Mouse (Mus musculus) hindbrain, postnatal 0 days (tissue): ENCODE results near the gene Dot1l. TPM values are rescaled to one million over a fixed set of nuclear protein-coding genes. Genes with fewer than 3 reads are reported as not detected.

Experiments used
- ATAC-seq: fragments of 200-750 bp; cut with Nextera tagmentation; 2 replicates; pipeline ENCODE4 v1.8.0; 2017; ENCODE audit warnings: mild to moderate bottlenecking, moderate TSS enrichment, moderate library complexity
- DNase-seq: peaks from one replicate; pipeline ENCODE4 v3.0.0-alpha.2; 2015; ENCODE audit warnings: low spot score
- H3K27ac ChIP-seq: fragments of 300-500 bp; sonication (generic); 2 replicates; pipeline ENCODE4 v1.5.1; 2014; ENCODE audit warnings: mild to moderate bottlenecking
- H3K27me3 ChIP-seq: fragments of 300-500 bp; sonication (generic); 2 replicates; pipeline ENCODE4 v1.6.1; 2014; ENCODE audit warnings: low read length, mixed read lengths; ENCODE audit not compliant: insufficient read depth
- H3K36me3 ChIP-seq: fragments of 300-500 bp; sonication (generic); 2 replicates; pipeline ENCODE4 v1.6.1; 2014; ENCODE audit warnings: low read length, mixed read lengths; ENCODE audit not compliant: insufficient read depth
- H3K4me1 ChIP-seq: fragments of 300-500 bp; sonication (generic); 2 replicates; pipeline ENCODE4 v1.6.1; 2014; ENCODE audit warnings: antibody characterized with exemption, low read length, mixed read lengths; ENCODE audit not compliant: insufficient read depth
- H3K4me2 ChIP-seq: fragments of 300-500 bp; sonication (generic); 2 replicates; pipeline ENCODE4 v1.6.1; 2014; ENCODE audit warnings: low read depth, mild to moderate bottlenecking, low read length, moderate library complexity, mixed read lengths
- H3K4me3 ChIP-seq: fragments of 300-500 bp; sonication (generic); 2 replicates; pipeline ENCODE4 v1.5.1; 2014; ENCODE audit warnings: low read length
- H3K9ac ChIP-seq: fragments of 300-500 bp; sonication (generic); replicated peaks from 2 replicates; pipeline ENCODE4 v1.6.1; 2014; ENCODE audit warnings: mild to moderate bottlenecking, low read length, moderate library complexity, mixed read lengths
- H3K9me3 ChIP-seq: fragments of 300-500 bp; sonication (generic); 2 replicates; pipeline ENCODE4 v1.6.1; 2016; ENCODE audit warnings: low read length, mixed read lengths
- CTCF ChIP-seq: IDR thresholded peaks from 2 replicates; pipeline ENCODE4 v1.5.1; 2016; ENCODE audit warnings: antibody characterized with exemption, control low read depth, low read depth
- WGBS: fragments of 180-500 bp; shearing (Covaris S2); extraction: QIAGEN DNeasy Blood & Tissue Kit; methylation state at CpG from one replicate; pipeline ENCODE4 v1.1.7; 2014; 5-methylcytosine and 5-hydroxymethylcytosine counted together
- polyA plus RNA-seq: library from polyadenylated mRNA; unstranded; fragments of >200 nt; fragmentation: Nextera tagmentation; extraction: Ambion mirVana; gene quantifications from 2 replicates; pipeline ENCODE4 v1.2.1, GENCODE M21; 2015
- total RNA-seq: library from RNA; depleted of rRNA; stranded (reverse); fragments of >200 nt; gene quantifications from 2 replicates; pipeline ENCODE4 v1.2.3, GENCODE M21; 2014

The Dot1l gene
- total and polyA plus RNA-seq, 2 experiments from 2014 or later: 12.6 to 27.2 TPM

DNA sequence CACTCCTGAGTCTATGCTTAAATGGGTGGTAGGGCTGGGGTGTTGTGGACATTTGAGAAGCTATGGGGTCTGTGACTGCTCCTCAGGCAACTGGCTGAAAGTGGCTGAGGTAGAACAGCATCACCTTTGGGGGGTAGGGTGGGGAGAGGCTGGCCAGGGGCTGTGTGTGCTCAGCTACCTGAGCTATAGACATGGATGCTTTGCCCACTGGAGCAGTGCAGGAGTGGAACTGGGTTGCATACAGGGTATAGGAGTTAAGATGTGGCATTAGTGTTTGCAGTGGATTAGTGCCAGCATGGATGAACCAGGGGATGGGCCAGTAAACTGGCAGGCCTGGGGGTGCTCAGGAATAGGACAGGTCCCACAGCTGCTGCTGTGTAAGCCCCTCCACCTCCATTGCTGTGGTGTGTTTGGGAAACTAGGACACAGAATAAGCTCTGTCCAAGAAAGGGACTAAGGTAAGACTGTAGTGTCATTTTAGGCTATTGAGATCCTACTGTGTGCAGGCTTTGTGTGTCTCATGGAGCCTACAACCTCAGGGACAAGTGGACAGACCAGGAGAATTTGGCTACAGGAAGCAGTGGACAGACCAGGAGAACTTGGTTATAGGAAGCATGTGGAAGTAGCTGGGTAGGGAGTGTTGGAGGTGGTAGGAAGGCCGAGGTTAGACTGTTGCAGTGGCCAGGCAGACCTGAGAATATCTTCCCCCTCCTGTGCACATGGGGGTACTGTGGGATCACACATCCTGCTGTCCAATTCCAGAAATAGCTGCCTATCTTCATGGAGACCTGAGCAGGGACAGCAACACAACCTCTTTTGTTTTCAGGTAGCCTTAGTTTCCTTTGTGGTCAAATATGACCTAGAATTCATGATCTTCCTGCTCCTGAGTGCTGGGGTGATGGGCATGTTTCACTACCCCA, 74.6 kb downstream of the Dot1l start:
- WGBS: 47% methylated on average over 1 of the region's 1 CpGs
- H3K9me3 ChIP-seq: no peaks in the 10 kb centered on the region
- H3K4me2 ChIP-seq: no peak overlapping the region
- peaks cover 5% of the 10 kb centered on the region; the same call in 1 of the 2 replicates for H3K4me1 ChIP-seq
- DNase-seq: no peak
- no peaks in the 10 kb centered on the region for H3K27me3 ChIP-seq
- ATAC-seq: no peak
- TF ChIP-seq CTCF: no peak
- H3K27ac ChIP-seq: no peak overlapping the region
- peaks cover 12% of the 10 kb centered on the region for H3K36me3 ChIP-seq
- H3K9ac ChIP-seq: no peak overlapping the region
- H3K4me3 ChIP-seq: no peak overlapping the region

DNA sequence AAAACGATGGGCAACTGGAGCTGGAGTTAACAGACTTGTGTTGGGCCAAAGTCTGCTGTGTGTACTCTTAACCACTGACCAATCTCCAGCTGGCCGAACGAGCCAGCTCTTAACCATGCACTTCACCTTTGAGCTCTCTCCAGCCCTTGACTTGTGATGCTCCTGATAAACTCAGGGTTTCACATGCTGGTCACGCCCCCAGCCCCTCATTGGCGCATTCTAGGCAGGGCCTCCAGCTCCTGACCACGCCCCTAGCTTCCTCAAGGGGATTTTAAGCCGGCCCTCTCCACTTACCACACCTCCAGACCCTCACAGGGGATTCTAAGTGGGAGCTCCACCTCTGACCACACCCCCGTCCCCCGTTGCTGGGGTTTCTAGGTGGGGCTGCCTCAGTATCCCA, 76.1 kb downstream of the Dot1l start:
- H3K9me3 ChIP-seq: no peaks in the 10 kb centered on the region
- no peak overlapping the region for H3K27ac ChIP-seq
- no peak overlapping the region for H3K4me2 ChIP-seq
- WGBS: 7% methylated on average over 9 of the region's 9 CpGs
- H3K4me3 ChIP-seq: no peak overlapping the region
- H3K4me1 ChIP-seq: peaks cover 5% of the 10 kb centered on the region; the same call in 1 of the 2 replicates
- H3K36me3 ChIP-seq: peaks cover 12% of the 10 kb centered on the region
- TF ChIP-seq CTCF: no peak
- DNase-seq (peak; percentile 42), ATAC-seq (no peak)
- H3K27me3 ChIP-seq: no peaks in the 10 kb centered on the region
- no peak overlapping the region for H3K9ac ChIP-seq

DNA sequence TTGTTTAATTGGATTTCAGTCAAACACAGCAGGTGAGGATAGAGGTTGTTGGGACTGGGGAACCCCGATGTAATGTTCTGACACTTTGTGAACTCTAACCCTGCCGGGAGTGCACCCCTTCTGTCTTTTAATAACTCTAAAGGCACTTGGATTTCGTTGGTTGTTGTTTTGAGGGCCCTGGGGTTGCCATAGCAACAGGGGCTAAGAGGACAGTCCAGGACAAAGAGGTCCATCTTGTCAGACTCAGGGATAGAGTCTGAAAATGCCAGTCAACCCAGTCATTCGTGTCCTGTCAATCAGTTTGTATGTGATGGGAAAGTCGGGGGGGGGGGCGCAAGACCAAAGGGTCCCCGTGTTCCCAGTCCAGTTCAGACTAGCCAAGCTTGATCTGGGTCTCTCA, 77.8 kb downstream of the Dot1l start:
- WGBS: 37% methylated on average over 7 of the region's 7 CpGs
- ATAC-seq: no peak

DNA sequence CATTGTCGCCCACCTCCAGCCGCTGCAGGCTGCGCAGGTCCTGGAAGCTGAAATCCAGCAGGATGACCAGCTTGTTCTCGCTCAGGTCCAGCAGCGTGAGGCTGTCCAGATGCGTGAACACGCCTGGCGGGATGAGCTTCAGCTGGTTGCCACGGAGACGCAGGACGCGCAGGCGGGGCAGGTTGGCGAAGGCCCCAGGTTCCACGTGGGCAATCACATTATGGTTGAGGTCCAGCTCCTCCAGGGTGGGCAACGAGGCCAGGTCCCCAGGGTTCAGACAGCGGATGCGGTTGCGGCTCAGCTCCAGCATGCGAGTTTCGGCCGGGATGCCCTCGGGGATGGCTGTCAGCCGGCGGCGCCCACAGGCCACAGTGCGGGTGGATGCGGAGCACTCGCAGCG, 80.6 kb downstream of the Dot1l start:
- ATAC-seq (no peak), DNase-seq (peak; percentile 50)
- WGBS: 54% methylated on average over 30 of the region's 30 CpGs
- no peak overlapping the region for H3K4me2 ChIP-seq
- H3K9ac ChIP-seq: no peak overlapping the region
- no peak for TF ChIP-seq CTCF
- H3K4me3 ChIP-seq: no peak overlapping the region
- no peak overlapping the region for H3K27ac ChIP-seq
- H3K9me3 ChIP-seq: no peaks in the 10 kb centered on the region
- H3K36me3 ChIP-seq: no peaks in the 10 kb centered on the region
- no peaks in the 10 kb centered on the region for H3K27me3 ChIP-seq
- no peaks in the 10 kb centered on the region for H3K4me1 ChIP-seq

More for the DNA sequence above, 77.8 kb downstream of the Dot1l start:
- no peaks in the 10 kb centered on the region for H3K9me3 ChIP-seq
- TF ChIP-seq CTCF: no peak
- DNase-seq: no peak
- no peaks in the 10 kb centered on the region for H3K27me3 ChIP-seq
- H3K27ac ChIP-seq: no peak overlapping the region
- no peak overlapping the region for H3K4me3 ChIP-seq
- H3K4me1 ChIP-seq: peaks cover 2% of the 10 kb centered on the region; the same call in 1 of the 2 replicates
- no peak overlapping the region for H3K4me2 ChIP-seq
- H3K9ac ChIP-seq: no peak overlapping the region
- H3K36me3 ChIP-seq: peaks cover 12% of the 10 kb centered on the region

DNA sequence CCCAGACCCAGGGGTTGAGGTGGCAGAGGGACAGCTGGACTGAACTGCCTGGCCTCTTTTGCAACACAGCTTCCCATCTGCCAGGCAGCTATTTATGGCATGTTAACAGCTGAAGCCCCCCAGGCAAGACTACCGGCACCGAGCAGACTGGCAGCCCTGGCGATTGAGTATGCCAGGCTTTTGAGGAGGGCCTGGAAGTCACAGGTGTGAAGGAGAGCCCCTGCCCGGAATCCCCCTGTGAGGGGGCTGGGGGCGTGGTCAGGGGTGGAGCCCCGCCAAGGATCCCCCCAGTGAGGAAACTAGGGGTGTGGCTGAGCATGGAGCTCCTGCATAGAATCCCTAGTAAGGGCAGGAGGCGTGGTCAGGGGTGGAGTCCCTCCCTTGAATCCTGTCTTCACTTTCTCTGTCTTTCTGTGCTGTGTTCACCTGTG, 82.0 kb downstream of the Dot1l start:
- DNase-seq: peak; percentile 22
- Histone ChIP-seq H3K36me3 (no peaks in the 10 kb centered on the region), H3K27me3 (no peaks in the 10 kb centered on the region), H3K4me1 (no peaks in the 10 kb centered on the region), H3K4me2 (no peak overlapping the region), H3K9me3 (no peaks in the 10 kb centered on the region), H3K9ac (no peak overlapping the region), H3K4me3 (no peak overlapping the region), H3K27ac (0 out of 2 replicates have a peak overlapping the region, but pooled peaks have one; percentile 5)
- 41% methylated on average over 7 of the region's 7 CpGs for WGBS
- ATAC-seq: no peak
- TF ChIP-seq CTCF: no peak

DNA sequence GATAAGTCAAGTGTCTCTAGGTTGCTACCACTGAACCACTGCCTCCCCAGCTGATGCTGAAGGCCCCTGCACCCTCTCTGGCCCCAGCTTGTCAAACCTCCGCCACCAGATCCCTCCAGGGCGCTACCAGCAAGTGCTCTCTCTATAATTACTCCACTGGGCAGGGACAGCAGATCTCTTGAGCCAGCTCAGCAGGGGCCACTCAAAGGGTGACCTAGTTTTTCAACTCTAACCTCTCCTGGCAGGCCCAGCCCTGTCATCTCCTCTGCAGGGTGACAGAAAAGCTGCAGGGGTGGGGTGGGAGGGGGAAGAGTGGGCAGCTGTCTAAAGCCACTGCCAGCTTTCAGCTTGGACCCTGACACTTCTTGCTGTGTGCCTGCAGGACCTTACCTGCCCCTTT, 82.8 kb downstream of the Dot1l start:
- no peak overlapping the region for H3K4me2 ChIP-seq
- ATAC-seq: no peak
- no peaks in the 10 kb centered on the region for H3K9me3 ChIP-seq
- H3K36me3 ChIP-seq: no peaks in the 10 kb centered on the region
- H3K27ac ChIP-seq: no peak overlapping the region
- no peaks in the 10 kb centered on the region for H3K27me3 ChIP-seq
- no peaks in the 10 kb centered on the region for H3K4me1 ChIP-seq
- DNase-seq: no peak
- H3K4me3 ChIP-seq: no peak overlapping the region
- TF ChIP-seq CTCF: no peak
- WGBS: 26% methylated on average over 2 of the region's 2 CpGs
- no peak overlapping the region for H3K9ac ChIP-seq

DNA sequence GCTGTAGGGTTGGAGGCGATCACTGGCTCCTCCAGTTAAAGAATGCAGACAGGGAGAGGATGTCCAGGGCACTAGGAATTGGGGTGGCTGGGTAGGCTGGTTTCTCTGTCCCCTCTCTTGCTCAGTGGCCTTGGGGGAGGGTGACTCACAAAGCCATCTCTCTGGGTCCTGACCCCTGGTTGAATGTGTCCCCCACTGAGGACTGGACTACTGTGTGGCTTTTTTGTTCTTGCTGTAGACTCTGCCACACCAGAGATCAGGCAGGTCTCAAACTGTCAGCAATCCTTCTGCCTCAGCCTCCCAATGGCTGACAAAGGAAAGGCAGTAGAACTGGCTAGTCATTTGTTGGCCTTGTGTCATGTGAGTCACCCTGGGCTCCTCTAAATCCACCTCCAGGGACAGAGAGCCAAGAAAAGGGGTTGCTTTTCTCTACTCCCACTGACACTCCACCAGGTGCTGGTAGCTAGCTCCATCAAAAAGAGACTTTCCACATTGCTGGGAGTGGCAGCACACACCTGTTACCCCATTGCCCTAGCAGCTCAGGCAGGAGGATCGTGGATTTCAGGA, 83.4 kb downstream of the Dot1l start:
- ATAC-seq: no peak
- no peaks in the 10 kb centered on the region for H3K27me3 ChIP-seq

More for the DNA sequence above, 83.4 kb downstream of the Dot1l start:
- Histone ChIP-seq H3K4me1 (no peaks in the 10 kb centered on the region), H3K4me2 (no peak overlapping the region), H3K36me3 (no peaks in the 10 kb centered on the region), H3K4me3 (no peak overlapping the region), H3K27ac (no peak overlapping the region), H3K9ac (no peak overlapping the region), H3K9me3 (no peaks in the 10 kb centered on the region)
- no peak for TF ChIP-seq CTCF
- 72% methylated on average over 2 of the region's 2 CpGs for WGBS
- no peak for DNase-seq
